Mouse (Mus musculus): ENCODE results near the gene Ckmt2. TPM values are rescaled to one million over a fixed set of nuclear protein-coding genes. Genes with fewer than 3 reads are reported as not detected.

Gene Ckmt2
- polyA plus RNA-seq, 1 experiment from 2014 or later: 0.17 TPM

- Histone ChIP-seq H3K27ac (no peak overlapping the region), H3K4me1 (replicated peaks; ENCODE audit: control insufficient read depth, insufficient read depth, low read length) (no peaks in the 10 kb centered on the region), H3K27me3 (ENCODE audit: control insufficient read depth, insufficient read depth, low read length) (no peaks in the 10 kb centered on the region), H3K4me2 (replicated peaks) (no peak overlapping the region), H3K4me3 (replicated peaks; ENCODE audit: low read length) (no peak overlapping the region), H3K9ac (no peak overlapping the region), H3K36me3 (replicated peaks; ENCODE audit: control insufficient read depth, insufficient read depth) (no peaks in the 10 kb centered on the region), H3K9me3 (ENCODE audit: control insufficient read depth, low read length) (no peaks in the 10 kb centered on the region)
- no peak for ATAC-seq (ENCODE audit: low FRiP score)
- 88% methylated on average over 10 of the region's 10 CpGs for WGBS
- DNase-seq (ENCODE audit: low spot score): no peak
These were observed 665 bp upstream of the Ckmt2 start for GRCm38 (mm10) chr13:91877350-91877749.

- no peak for DNase-seq (ENCODE audit: low spot score)
- Histone ChIP-seq H3K9me3 (ENCODE audit: control insufficient read depth, low read length) (no peaks in the 10 kb centered on the region), H3K4me3 (replicated peaks; ENCODE audit: low read length) (no peak overlapping the region), H3K4me2 (replicated peaks) (no peak overlapping the region), H3K36me3 (replicated peaks; ENCODE audit: control insufficient read depth, insufficient read depth) (no peaks in the 10 kb centered on the region), H3K4me1 (replicated peaks; ENCODE audit: control insufficient read depth, insufficient read depth, low read length) (no peaks in the 10 kb centered on the region), H3K27ac (no peak overlapping the region), H3K27me3 (ENCODE audit: control insufficient read depth, insufficient read depth, low read length) (no peaks in the 10 kb centered on the region), H3K9ac (no peak overlapping the region)
- 46% methylated on average over 2 of the region's 2 CpGs for WGBS
- ATAC-seq (ENCODE audit: low FRiP score): no peak
These were observed 1.1 kb downstream of the Ckmt2 start for GRCm38 (mm10) chr13:91875581-91875980.

GRCm38 (mm10) chr13:91874565-91874964, 2.1 kb downstream of the Ckmt2 start:
- WGBS: 86% methylated on average over 7 of the region's 7 CpGs
- H3K36me3 ChIP-seq (replicated peaks; ENCODE audit: control insufficient read depth, insufficient read depth): no peaks in the 10 kb centered on the region

GRCm38 (mm10) chr13:91873734-91874329, 2.9 kb downstream of the Ckmt2 start:
- 82% methylated on average over 7 of the region's 7 CpGs for WGBS
- H3K4me2 ChIP-seq (replicated peaks): no peak overlapping the region
- no peak overlapping the region for H3K27ac ChIP-seq
- H3K27me3 ChIP-seq (ENCODE audit: control insufficient read depth, insufficient read depth, low read length): no peaks in the 10 kb centered on the region
- H3K36me3 ChIP-seq (replicated peaks; ENCODE audit: control insufficient read depth, insufficient read depth): no peaks in the 10 kb centered on the region
- H3K9ac ChIP-seq: no peak overlapping the region
- no peak for ATAC-seq (ENCODE audit: low FRiP score)
- DNase-seq (ENCODE audit: low spot score): no peak
- no peaks in the 10 kb centered on the region for H3K4me1 ChIP-seq (replicated peaks; ENCODE audit: control insufficient read depth, insufficient read depth, low read length)
- H3K9me3 ChIP-seq (ENCODE audit: control insufficient read depth, low read length): no peaks in the 10 kb centered on the region
- no peak overlapping the region for H3K4me3 ChIP-seq (replicated peaks; ENCODE audit: low read length)

More at GRCm38 (mm10) chr13:91874565-91874964, 2.1 kb downstream of the Ckmt2 start:
- DNase-seq (ENCODE audit: low spot score) (no peak), ATAC-seq (ENCODE audit: low FRiP score) (no peak)
- Histone ChIP-seq H3K27ac (no peak overlapping the region), H3K9ac (no peak overlapping the region), H3K27me3 (ENCODE audit: control insufficient read depth, insufficient read depth, low read length) (no peaks in the 10 kb centered on the region), H3K9me3 (ENCODE audit: control insufficient read depth, low read length) (no peaks in the 10 kb centered on the region), H3K4me3 (replicated peaks; ENCODE audit: low read length) (no peak overlapping the region), H3K4me1 (replicated peaks; ENCODE audit: control insufficient read depth, insufficient read depth, low read length) (no peaks in the 10 kb centered on the region), H3K4me2 (replicated peaks) (no peak overlapping the region)

GRCm38 (mm10) chr13:91868577-91868976, 8.1 kb downstream of the Ckmt2 start:
- Histone ChIP-seq H3K4me3 (replicated peaks; ENCODE audit: low read length) (no peak overlapping the region), H3K9ac (no peak overlapping the region), H3K9me3 (ENCODE audit: control insufficient read depth, low read length) (no peaks in the 10 kb centered on the region), H3K36me3 (replicated peaks; ENCODE audit: control insufficient read depth, insufficient read depth) (no peaks in the 10 kb centered on the region), H3K27me3 (ENCODE audit: control insufficient read depth, insufficient read depth, low read length) (no peaks in the 10 kb centered on the region), H3K27ac (no peak overlapping the region), H3K4me2 (replicated peaks) (no peak overlapping the region), H3K4me1 (replicated peaks; ENCODE audit: control insufficient read depth, insufficient read depth, low read length) (no peaks in the 10 kb centered on the region)
- DNase-seq (ENCODE audit: low spot score) (no peak), ATAC-seq (ENCODE audit: low FRiP score) (no peak)
- WGBS: 92% methylated on average over 1 of the region's 1 CpGs

- WGBS: 84% methylated on average over 7 of the region's 7 CpGs
- Histone ChIP-seq H3K4me2 (replicated peaks) (no peak overlapping the region), H3K4me1 (replicated peaks; ENCODE audit: control insufficient read depth, insufficient read depth, low read length) (no peaks in the 10 kb centered on the region), H3K9ac (no peak overlapping the region), H3K36me3 (replicated peaks; ENCODE audit: control insufficient read depth, insufficient read depth) (no peaks in the 10 kb centered on the region), H3K4me3 (replicated peaks; ENCODE audit: low read length) (no peak overlapping the region), H3K27ac (no peak overlapping the region), H3K9me3 (ENCODE audit: control insufficient read depth, low read length) (no peaks in the 10 kb centered on the region), H3K27me3 (ENCODE audit: control insufficient read depth, insufficient read depth, low read length) (no peaks in the 10 kb centered on the region)
- DNase-seq (ENCODE audit: low spot score) (no peak), ATAC-seq (ENCODE audit: low FRiP score) (no peak)
These were observed 17.9 kb downstream of the Ckmt2 start for GRCm38 (mm10) chr13:91858835-91859234.

- ATAC-seq (ENCODE audit: low FRiP score): no peak
- 67% methylated on average over 8 of the region's 8 CpGs for WGBS
- H3K27me3 ChIP-seq (ENCODE audit: control insufficient read depth, insufficient read depth, low read length): no peaks in the 10 kb centered on the region
- H3K4me2 ChIP-seq (replicated peaks): no peak overlapping the region
- DNase-seq (ENCODE audit: low spot score): no peak
- H3K4me1 ChIP-seq (replicated peaks; ENCODE audit: control insufficient read depth, insufficient read depth, low read length): no peaks in the 10 kb centered on the region
- no peak overlapping the region for H3K27ac ChIP-seq
- H3K9me3 ChIP-seq (ENCODE audit: control insufficient read depth, low read length): no peaks in the 10 kb centered on the region
- no peak overlapping the region for H3K9ac ChIP-seq
- H3K4me3 ChIP-seq (replicated peaks; ENCODE audit: low read length): no peak overlapping the region
- H3K36me3 ChIP-seq (replicated peaks; ENCODE audit: control insufficient read depth, insufficient read depth): no peaks in the 10 kb centered on the region
These were observed 19.3 kb downstream of the Ckmt2 start for GRCm38 (mm10) chr13:91857427-91857826.

GRCm38 (mm10) chr13:91854412-91854811, 22.3 kb downstream of the Ckmt2 start:
- DNase-seq (ENCODE audit: low spot score): no peak
- no peak for ATAC-seq (ENCODE audit: low FRiP score)
- H3K9me3 ChIP-seq (ENCODE audit: control insufficient read depth, low read length): no peaks in the 10 kb centered on the region
- H3K36me3 ChIP-seq (replicated peaks; ENCODE audit: control insufficient read depth, insufficient read depth): no peaks in the 10 kb centered on the region
- H3K4me2 ChIP-seq (replicated peaks): no peak overlapping the region
- H3K4me3 ChIP-seq (replicated peaks; ENCODE audit: low read length): no peak overlapping the region
- no peaks in the 10 kb centered on the region for H3K4me1 ChIP-seq (replicated peaks; ENCODE audit: control insufficient read depth, insufficient read depth, low read length)
- WGBS: 85% methylated on average over 3 of the region's 3 CpGs
- no peak overlapping the region for H3K9ac ChIP-seq
- H3K27ac ChIP-seq: no peak overlapping the region
- no peaks in the 10 kb centered on the region for H3K27me3 ChIP-seq (ENCODE audit: control insufficient read depth, insufficient read depth, low read length)

- DNase-seq (ENCODE audit: low spot score) (no peak), ATAC-seq (ENCODE audit: low FRiP score) (no peak)
- H3K36me3 ChIP-seq (replicated peaks; ENCODE audit: control insufficient read depth, insufficient read depth): no peaks in the 10 kb centered on the region
- H3K9me3 ChIP-seq (ENCODE audit: control insufficient read depth, low read length): no peaks in the 10 kb centered on the region
- no peaks in the 10 kb centered on the region for H3K4me1 ChIP-seq (replicated peaks; ENCODE audit: control insufficient read depth, insufficient read depth, low read length)
- no peak overlapping the region for H3K27ac ChIP-seq
- no peak overlapping the region for H3K9ac ChIP-seq
- H3K4me2 ChIP-seq (replicated peaks): no peak overlapping the region
- no peak overlapping the region for H3K4me3 ChIP-seq (replicated peaks; ENCODE audit: low read length)
- H3K27me3 ChIP-seq (ENCODE audit: control insufficient read depth, insufficient read depth, low read length): no peaks in the 10 kb centered on the region
These were observed 48.8 kb downstream of the Ckmt2 start for GRCm38 (mm10) chr13:91827876-91828275.

- WGBS: 98% methylated on average over 2 of the region's 2 CpGs
- no peaks in the 10 kb centered on the region for H3K36me3 ChIP-seq (replicated peaks; ENCODE audit: control insufficient read depth, insufficient read depth)
- no peaks in the 10 kb centered on the region for H3K27me3 ChIP-seq (ENCODE audit: control insufficient read depth, insufficient read depth, low read length)
- H3K4me1 ChIP-seq (replicated peaks; ENCODE audit: control insufficient read depth, insufficient read depth, low read length): no peaks in the 10 kb centered on the region
- H3K9ac ChIP-seq: no peak overlapping the region
- ATAC-seq (ENCODE audit: low FRiP score): no peak
- no peak overlapping the region for H3K4me2 ChIP-seq (replicated peaks)
- H3K27ac ChIP-seq: no peak overlapping the region
- no peak overlapping the region for H3K4me3 ChIP-seq (replicated peaks; ENCODE audit: low read length)
- no peak for DNase-seq (ENCODE audit: low spot score)
- no peaks in the 10 kb centered on the region for H3K9me3 ChIP-seq (ENCODE audit: control insufficient read depth, low read length)
These were observed 50.6 kb downstream of the Ckmt2 start for GRCm38 (mm10) chr13:91826066-91826465.
